Mouse (Mus musculus): ENCODE measurements at regions not wholly inside any gene's neighbourhood (a gene's known extent, or its start where the extent isn't known, plus 50 kb on each side); places are given as distances from the start of the nearest gene placed in this dataset.

DNA sequence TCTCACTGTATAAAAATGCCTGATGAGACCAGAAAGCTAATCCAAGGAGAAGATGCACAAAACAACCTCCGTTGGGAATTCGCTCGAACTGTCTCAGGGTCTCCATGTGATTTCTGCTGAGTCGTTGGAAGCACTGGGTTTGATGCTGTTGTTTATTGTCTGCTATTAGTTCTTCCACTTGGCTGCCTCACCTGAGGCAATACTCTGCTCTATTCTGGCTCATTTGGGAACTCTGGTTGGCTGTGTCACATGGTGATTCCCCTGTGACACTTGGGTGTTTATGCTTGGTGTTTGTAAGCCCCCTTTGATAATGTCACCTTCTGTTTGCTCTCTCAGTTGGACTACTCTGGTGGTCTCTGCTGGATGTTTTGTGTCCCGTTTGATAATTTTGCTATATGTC is 111.9 kb downstream of the Rnd3 start:
- no peak for TF ChIP-seq ZC3H11A (IDR thresholded peaks at IDR 0.05; ENCODE audit: borderline replicate concordance, low read depth, low read length)
- TF ChIP-seq HCFC1 (IDR thresholded peaks at IDR 0.05; ENCODE audit: borderline replicate concordance, insufficient read depth, low read length): no peak
- TF ChIP-seq CHD2 (IDR thresholded peaks at IDR 0.05; ENCODE audit: low read depth, low read length): no peak
- TF ChIP-seq ZNF384 (IDR thresholded peaks at IDR 0.05; ENCODE audit: low read depth, low read length): no peak
- TF ChIP-seq MAFK (IDR thresholded peaks at IDR 0.05; ENCODE audit: insufficient read depth, low read depth, low read length): no peak
